Mouse (Mus musculus) mesoderm, embryonic 11.5 days (tissue): ENCODE results near the gene Ptprcap.
"Not testable (repeated sequence)": the region's sequence is repeated elsewhere in the genome, so short reads cannot be mapped to it uniquely, and the experiment has no call there.

ENCODE experiments used
- DNase-seq: peaks from one replicate; pipeline ENCODE4 v3.0.0-alpha.2; 2012; ENCODE audit warnings: low read depth, low spot score

Gene Ptprcap

DNA sequence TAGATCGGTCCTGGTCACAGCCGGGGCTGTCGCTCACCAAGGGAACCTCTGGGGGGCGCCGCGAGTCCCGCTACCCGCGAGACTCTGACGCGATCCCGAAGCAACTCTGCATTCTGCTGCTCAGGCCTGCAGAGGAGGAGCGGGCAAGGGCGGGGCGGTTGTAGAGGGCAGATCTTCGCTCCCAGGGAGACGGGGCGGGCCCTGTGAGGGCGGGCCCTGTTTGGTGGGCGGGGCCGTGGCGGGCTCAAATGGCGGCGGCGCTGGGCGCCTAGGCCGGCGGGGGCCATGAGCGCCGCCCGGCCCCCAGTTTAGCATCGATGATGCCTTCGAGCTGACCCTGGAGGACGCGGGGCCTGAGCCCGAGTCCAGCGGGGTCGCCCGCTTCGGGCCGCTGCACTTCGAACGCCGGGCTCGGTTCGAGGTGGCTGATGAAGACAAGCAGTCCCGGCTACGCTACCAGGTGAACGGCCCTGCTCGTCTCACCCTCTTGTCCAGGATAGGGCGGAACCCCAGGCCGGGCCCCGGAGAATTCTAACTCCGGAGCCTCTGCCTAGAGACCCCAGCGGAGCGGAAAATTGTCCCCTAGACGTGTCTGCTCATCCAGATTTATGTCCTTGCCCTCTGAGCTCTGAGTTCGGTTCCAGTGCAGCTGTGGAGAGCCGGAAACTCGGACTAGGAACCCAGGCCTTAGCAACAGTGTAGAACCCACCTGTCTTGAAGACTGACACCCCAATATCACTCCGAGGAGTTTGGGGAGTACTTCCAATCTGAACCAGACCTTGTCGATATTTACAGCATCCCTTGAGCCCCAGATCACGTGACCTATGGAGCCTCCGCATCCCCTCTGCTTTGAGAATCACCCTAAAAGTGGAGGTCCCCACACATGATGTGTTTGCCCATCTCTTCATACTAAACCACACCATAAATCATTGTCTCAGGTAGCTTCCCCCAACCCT lies 27.4 kb upstream of the Ptprcap start, which contains the start of gene Aip:
Gene Aip, minus strand, starts transcription at position 118 of the 956 bp plus-strand sequence.
- peak; percentile 98 for DNase-seq

DNA sequence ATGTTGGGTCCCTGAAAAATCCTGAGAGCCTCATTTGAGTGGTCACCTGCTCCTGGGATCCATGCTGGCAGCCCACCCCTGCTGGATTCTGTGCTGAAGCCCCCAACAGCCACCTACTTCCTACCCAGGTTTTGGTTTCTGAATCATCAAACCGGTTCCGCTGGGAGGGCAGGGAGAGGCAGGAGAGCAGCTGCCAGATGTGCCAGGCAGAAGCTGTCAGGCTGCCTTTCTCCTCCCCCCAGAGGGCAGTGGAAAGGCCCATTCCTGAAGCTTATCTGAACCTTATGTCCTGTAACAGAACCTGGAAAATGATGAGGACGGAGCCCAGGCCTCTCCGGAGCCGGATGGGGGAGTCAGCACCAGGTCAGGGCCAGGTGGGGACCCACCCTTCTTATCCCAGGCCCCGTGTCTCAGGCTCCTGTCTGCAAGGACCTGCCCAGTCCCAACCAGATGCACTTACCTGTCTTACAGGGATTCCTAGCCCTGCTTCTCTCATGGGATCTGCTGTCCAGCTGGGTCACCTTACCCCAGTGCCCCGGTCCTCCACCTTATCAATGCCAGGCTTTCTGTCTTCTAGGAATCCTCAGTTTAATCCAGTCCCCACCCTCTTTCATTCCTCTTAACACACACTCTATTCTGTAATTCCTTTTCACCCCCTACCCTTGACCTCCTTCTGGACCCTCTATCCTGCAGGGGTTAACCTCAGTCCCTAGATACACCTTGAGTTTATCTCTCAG lies 26.5 kb upstream of the Ptprcap start:
- no peak for DNase-seq

DNA sequence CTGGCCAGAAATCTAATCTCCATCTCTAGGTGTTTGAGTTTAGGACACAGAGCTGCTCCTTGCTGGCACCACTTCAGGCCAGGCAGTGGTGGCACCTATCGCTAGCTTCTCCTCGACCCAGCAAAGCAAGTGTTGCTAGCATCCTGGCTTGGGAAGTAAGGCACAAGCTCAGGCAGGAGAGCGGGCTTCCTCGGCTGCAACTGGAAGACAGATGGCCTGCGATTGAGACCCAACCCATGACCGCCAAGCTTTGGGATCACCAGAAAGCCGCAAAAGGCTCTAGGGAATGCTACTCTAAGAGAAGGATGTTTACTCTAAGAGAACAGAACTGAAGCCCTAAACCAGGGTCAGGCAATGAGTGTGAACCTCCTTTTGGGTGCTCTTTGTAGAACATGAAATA lies 23.9 kb upstream of the Ptprcap start:
- DNase-seq, result no peak

DNA sequence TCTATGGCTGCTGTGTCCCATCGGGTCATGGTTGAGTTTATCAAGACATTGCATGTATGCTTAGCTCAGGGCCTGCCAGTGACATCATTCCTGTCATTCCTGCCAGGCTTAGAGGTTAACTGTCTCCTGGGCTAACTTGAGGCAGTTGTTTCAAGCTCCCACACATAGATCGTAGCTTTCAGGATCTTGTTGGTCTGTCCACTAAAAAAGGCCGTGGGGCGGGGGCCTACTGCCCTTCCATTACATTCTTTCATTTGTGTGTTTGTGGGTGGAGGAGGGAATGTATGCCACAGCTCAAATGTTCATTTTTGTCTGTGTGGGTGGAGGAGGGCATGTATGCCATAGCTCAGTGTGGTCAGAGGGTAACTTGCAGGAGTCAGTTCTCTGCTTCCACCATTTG lies 23.3 kb upstream of the Ptprcap start:
- no peak for DNase-seq

DNA sequence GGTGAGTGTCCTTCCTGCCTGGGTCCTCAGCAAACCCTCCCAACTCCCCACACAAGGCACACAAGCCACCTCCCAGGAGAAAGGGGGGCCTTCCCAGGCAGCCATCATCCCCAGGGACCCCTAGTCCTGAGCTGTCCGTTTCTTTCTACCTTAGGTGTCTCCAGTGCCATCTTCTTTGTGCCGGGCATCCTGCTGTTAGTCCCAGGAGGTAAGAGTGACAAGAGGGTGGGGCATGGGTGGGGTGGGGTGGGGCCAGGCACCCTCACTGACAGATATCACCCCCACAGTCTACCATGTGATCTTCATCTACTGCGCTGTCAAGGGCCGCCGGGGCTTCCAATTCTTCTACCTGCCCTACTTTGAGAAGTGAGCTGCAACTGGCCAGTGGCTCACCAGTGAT lies 22.3 kb upstream of the Ptprcap start:
- no peak for DNase-seq

DNA sequence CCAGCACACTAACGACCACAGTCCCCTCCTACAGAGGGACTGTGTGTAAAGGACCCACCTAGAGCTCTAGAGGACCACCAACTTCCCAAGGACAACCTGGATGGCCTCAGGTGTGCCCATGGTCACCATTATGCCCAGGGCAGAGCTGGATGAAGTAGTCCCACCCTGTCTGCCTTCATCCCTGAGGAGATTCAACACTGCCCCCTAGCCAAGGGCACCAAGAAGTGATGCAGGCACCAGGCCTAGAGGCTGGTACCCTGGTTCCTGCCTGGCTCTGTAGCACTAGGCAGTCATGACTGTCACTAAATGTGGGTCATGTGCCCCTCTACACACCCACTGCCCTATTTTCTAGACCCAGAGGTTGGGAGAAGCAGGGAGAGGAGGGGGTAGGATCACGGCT lies 21.6 kb upstream of the Ptprcap start:
- DNase-seq, result no peak

DNA sequence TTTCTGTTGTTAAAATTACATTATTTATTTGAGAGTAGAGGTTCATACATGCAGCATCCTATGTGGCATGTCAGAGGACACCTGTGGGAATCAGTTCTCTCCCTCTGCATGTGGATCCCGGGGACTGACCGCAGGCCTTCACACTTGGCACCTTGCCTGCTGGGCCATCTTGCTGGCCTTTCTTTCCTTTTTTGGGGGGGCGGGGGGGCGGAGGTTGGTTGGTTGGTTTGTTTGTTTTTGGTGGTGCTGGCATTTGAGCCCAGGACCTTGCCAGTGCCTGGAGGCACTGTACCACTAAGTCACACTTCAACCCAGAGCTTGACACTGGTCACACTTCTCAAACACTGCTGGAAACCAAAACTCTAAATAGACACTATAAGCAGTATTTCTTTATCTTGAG lies 19.1 kb upstream of the Ptprcap start:
- no peak for DNase-seq

DNA sequence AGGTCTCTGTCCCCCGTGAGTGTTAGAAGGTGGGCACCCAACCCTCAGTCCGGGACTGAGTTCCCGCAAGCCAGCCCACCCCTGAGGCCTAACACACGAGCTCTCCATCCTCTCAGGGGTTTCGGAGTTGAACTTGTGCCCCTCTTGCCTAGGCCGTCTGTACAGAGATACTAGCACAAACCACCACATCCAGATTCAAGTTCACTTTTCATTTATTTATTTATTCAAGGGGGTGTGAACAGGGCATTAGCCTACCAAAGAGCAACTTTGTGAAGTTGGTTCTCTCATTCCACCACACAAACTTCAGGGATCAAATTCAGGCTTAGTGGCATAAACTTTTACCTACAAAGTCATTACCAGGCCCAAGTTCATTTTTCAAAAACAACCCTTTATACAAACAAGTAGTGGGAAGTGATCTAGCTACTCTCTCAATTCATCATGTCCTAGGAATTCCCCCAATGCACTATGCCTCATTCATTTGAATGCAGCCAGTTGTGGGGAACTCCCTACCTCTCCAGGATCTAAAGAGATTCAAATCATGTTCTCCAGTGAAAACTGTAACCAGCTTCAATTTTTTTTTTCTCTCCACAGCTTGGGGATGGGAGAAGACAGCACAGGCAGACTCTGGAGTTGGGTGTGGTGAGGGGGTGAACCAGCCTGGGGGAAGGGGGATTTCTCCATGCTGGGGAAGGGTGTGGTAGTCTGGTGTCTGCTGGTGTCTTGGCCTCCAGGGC lies 18.0 kb upstream of the Ptprcap start:
- DNase-seq, result not testable (repeated sequence)

DNA sequence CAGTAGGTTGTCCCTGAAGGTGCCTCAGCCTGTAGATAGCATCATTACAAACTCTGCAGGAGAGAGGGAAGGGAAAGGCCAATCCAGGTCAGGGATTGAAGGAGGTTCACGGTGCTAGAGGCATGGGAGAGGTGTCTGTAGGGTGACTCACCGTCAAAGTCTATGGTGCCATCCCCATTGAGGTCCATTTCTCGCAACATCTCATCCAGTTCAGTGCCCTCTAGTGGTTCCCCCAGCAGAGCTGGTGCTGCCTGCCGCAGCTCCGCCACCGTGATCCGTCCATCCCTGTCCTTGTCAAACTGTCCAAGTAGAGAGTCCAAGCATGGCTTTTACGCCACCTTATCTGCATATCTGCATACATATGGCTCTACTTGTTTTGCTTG lies 17.4 kb upstream of the Ptprcap start:
- not testable (repeated sequence) for DNase-seq

DNA sequence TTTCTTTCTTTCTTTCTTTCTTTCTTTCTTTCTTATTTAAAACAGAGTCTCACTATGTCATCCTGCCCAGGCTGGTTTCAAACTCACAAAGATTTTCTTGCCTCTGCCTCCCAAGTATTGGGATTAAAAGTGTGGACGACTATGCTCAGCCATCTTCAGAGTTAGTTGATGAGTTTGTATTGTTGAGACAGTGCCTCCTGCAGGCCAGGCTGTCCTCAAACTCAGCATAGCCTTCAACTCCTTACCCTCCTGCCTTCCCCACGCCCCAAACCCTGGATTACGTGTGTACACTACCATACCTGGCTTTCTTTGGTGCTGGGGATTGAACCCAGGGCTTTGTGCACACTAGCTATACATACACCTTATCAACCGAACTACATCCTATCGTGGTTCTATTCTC lies 16.9 kb upstream of the Ptprcap start:
- no peak for DNase-seq

DNA sequence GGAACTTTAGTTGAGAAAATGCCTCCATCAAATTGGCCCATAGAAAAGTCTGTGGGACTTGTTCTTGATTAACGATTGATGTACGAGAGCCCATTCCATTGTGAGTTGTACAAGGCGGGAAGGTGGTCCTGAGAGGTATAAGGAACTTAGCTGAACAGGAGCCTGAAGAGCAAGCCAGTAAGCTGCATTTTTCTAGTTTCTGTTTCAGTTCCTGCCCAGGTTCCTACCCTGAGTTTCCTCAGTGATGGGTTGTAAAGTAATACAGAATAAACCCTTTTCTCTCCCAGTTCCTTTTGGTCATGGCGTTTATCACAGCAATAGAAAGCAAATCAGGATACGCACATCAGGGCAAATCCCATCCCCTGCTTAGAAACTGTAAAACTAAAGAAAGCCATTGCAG lies 15.5 kb upstream of the Ptprcap start:
- no peak for DNase-seq

DNA sequence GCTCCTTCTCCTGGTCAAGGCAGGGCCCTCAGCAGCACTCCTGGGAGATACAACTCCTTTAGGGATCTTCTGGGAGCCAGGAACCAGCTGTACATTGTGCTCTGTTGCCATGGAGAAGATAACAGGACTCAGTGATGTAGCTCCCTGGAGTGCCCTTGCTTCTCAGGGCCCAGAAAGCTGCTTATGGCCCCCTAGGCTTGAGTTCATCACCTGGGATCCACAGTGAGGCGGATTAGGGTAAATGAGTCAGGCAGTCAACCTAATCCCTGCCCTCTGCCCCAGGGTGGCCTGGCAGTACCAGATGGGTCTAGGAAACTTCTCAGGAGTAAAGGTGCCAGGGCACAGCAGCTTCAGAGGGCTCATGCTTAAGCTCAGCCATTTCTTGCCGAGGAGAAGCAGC lies 14.0 kb upstream of the Ptprcap start, which contains the start of gene Gpr152:
Gene Gpr152, plus strand, starts transcription at position 342 of the 400 bp plus-strand sequence.
- DNase-seq, result no peak

DNA sequence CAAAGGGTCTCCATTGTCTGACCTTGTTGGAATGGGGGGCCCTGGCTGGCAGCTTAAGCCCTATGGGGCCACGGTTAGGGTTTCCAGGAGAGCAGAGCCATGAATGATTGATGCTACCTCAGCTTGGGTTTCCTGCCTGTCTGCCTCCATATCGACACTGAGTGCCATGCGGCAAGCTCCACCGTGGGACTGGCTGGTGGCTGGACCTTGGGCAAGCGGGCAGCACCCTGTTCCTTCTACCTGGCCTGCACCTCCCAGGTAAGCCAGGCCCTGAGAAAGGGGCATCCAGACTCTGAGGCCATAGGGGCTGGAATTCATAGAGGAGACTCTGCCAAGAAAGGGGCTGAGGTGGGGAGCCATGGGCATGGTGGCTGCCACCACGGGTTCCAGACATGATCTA lies 13.3 kb upstream of the Ptprcap start:
- no peak for DNase-seq

DNA sequence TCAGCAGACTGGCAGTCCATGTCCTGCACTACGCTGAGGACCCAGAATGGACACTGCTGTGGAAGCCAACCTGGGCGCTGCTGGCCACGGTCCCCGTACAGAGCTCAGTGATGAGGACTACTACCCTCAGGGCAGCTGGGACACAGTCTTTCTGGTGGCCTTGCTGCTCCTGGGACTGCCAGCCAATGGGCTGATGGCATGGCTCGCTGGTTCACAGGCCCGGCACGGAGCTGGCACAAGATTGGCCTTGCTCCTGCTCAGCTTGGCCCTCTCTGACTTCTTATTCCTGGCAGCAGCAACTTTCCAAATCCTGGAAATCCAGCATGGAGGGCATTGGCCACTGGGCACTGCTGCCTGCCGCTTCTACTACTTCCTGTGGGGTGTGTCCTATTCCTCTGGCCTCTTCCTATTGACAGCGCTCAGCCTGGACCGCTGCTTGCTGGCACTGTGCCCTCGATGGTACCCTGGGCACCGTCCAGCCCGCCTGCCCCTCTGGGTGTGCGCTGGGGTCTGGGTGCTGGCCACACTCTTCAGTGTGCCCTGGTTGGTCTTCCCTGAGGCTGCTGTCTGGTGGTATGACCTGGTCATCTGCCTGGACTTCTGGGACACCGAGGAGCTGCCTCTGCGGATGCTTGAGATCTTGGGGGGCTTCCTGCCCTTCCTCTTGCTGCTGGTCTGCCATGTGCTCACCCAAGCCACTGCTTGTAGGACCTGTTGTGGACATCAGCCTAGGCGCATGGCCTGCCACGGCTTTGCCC lies 10.8 kb upstream of the Ptprcap start:
- DNase-seq, result no peak

DNA sequence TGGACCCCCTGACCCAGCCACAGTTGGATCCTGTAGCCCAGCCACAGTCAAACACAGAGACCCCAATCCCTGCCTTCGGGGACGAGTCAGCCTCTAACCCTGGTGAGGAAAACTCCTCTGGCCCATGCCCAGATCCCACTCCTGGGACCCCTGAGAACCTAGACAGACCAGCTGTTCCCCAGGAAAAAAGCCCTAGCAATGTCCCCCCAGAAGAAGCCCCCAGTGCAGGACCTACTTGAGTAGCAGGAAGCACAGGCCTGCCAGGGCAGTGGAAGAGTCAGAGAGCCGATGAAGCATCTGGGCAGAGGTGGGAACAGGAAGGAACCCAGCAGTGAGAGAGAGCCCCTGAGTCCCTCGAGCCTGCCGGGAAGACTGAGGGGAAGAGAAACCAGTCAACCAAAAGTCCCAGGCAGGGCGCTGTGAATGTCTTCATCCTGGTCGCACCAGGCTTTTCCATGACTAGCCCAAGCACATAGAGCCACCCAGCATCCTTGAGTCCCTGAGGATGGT lies 9.6 kb upstream of the Ptprcap start, which contains the start of gene Cabp4:
Gene Cabp4, minus strand, starts transcription at position 275 of the 510 bp plus-strand sequence.
- no peak for DNase-seq

DNA sequence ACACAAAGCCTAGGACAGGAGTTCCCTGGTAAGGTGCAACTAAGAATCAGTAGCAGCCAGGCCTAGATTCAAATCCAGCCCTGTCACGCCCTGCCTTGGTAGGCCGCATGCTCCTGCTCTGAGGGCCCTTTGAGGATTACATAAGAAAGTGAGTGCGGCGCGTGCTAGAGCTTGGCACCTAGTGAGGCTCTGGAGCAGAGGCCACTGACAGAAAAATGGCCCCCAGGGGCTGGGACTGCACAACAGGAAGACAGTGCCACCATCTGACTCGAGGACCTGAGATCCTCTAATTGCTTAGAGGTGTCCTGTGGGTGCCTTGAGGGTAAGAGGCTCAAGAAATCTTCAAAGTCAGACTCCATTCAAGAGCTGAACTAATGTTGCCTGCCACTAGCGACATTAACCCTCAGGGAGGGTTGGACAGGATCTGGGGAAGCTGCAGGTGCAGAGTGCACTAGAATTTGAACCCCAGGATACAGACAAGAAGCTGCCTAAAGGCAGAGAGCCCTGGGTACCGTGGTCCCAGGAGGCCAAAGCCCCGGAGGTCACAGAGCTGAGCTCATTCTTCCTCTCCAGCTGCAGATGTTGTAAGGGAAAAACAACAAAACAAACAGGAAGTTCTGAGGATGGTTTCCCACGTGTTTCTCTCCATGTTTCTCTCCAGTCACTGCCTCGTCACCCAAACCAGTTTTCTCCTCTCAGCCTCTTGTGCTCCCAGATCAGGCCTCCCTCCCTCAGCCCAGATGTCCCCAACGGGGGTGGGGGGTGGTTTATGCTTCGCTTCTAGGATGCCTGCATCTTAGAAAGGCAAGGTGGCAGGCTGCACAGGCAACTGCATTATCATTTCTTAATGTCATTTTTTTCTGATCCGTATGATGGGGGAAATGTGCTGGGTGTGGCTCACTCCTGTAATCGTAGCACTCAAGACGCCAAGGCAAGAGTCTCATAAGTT lies 8.6 kb upstream of the Ptprcap start:
- DNase-seq, result no peak

DNA sequence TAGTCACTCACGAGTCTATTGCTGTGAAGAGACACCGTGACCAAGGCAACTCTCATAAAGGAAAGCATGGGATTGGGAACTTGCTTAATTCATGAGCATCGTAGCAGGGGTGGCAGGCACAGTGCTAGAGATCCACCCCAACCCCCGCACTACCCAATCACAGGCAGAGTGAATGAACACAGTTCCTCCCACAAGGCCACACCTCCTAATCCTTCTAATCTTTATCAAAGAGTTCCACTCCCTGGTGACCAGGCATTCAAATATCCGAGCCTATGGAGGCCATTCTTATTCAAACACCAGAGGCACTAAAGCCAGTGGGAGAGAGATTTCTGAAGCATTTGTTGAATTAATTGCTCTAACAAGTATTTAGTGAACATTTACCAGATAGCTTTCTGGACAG lies 7.5 kb upstream of the Ptprcap start:
- no peak for DNase-seq

DNA sequence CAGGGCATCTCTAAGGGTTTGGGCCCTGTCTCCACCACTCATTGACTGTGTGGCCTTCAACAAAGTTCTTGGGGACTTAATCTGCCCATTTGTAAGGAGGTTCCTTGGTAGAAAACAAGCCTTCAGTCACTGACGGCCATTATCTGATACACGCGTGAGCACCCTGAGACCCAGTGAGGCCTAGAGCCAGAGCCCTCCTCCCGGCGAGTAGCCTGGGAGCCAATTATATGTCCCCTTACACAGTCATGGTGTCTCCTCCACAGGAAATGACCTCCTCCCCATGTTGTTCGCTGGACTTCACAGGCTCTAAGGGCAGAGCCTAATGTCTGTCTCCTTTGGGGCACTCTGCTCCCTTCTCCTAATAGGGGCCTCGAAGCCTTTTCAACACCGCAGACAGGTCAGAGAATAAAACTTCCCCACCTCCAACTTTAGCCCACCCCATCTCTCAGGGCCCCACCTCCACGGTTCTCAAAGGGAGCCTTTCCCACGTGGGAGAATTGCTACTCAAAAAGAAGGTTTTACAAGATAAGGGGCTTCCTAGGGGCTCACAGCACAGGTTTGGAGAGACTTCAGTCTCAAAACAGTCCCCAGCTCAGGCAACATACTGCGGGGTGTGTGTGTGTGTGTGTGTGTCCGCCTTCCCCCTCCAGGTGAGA lies 6.9 kb upstream of the Ptprcap start:
- no peak for DNase-seq

DNA sequence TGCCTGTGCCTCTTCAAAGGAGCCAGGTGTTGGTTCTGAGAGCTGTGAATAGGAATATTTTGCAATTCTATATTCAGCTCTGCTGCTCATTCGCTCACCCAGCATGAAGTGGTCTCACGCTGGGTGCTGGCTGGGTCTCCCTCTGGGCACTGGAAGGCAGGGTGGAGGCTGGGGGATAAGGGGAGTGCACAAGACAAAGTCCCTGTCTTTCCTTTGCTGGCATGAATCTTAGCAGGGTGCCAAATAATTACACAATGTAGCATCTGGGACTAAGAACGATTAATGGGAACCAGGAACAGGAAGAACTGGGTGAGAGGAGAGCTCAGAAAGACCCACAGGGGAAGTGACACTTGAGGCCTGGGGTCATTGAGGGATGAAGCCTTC lies 6.4 kb upstream of the Ptprcap start:
- DNase-seq, result no peak
